Mouse (Mus musculus) ES-E14 (cell line): ENCODE measurements around the gene Camk2n2.

Experiments used
- HCFC1 ChIP-seq: IDR thresholded peaks from 2 replicates; pipeline ENCODE4 v1.6.1; 2012; ENCODE audit warnings: low read length, inconsistent platforms, borderline replicate concordance; ENCODE audit not compliant: insufficient read depth
- ZC3H11A ChIP-seq: IDR thresholded peaks from 2 replicates; pipeline ENCODE4 v1.6.1; 2012; ENCODE audit warnings: low read depth, mild to moderate bottlenecking, inconsistent platforms, low read length, borderline replicate concordance

DNA sequence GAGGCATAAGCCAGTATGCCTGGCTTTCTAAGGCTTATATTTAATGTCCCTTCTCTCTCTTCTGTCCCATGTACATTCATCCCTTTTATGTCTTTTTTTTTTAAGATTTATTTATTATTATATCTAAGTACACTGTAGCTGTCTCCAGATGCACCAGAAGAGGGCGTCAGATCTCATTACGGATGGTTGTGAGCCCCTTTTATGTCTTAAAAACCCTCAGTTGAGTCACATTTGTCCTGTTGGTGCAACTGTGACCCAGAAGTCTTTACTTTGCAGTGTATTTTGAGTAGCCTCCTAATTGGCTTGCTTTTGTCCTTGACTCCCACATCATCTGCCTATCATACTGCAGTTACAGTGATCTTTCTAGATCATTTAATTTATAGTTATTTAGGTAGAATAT lies 32.2 kb upstream of the Camk2n2 start:
- TF ChIP-seq HCFC1 (no peak), ZC3H11A (no peak)
